Mouse (Mus musculus): ENCODE data around the gene Smco2. TPM values are rescaled to one million over a fixed set of nuclear protein-coding genes. Genes with fewer than 3 reads are reported as not detected.

Gene Smco2
- polyA plus RNA-seq, 1 experiment from 2014 or later = not detected

DNA sequence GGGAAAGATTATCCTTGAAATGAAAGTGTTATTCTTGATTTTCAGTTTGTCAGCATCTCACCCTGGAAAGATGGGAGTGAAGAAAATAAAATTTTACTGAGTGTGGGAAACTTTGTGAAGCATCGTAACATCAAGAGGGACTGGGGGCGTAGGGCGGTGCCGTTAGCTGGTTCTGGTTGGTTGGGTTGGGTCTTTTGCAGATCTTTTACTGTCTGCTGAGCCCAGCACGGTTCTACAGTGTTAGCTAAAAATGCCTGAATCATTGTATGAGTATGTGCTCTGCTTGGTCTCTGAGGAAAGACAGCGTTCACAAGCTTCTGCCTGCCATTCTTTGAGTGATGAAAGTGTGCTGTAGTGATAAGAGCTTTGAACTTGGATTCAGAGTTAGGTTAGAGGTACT is 24.5 kb downstream of the Smco2 start:
- Histone ChIP-seq H3K4me1 (ENCODE audit: control insufficient read depth, insufficient read depth, low read length) (no peaks in the 10 kb centered on the region), H3K4me3 (ENCODE audit: low read depth, low read length) (no peak overlapping the region), H3K4me2 (no peak overlapping the region), H3K27ac (ENCODE audit: low read depth, low read length) (no peak overlapping the region), H3K9me3 (ENCODE audit: control insufficient read depth, low read length) (peaks cover 4% of the 10 kb centered on the region; the same call in 1 of the 2 replicates), H3K27me3 (ENCODE audit: control insufficient read depth, insufficient read depth, low read length) (no peaks in the 10 kb centered on the region), H3K36me3 (ENCODE audit: control insufficient read depth, insufficient read depth, low read length) (no peaks in the 10 kb centered on the region), H3K9ac (ENCODE audit: low read length) (no peak overlapping the region)
- ATAC-seq (ENCODE audit: low FRiP score) = no peak
- peak; percentile 66 for DNase-seq (ENCODE audit: low spot score, missing footprints)
- 74% methylated on average over 6 of the region's 6 CpGs for WGBS

DNA sequence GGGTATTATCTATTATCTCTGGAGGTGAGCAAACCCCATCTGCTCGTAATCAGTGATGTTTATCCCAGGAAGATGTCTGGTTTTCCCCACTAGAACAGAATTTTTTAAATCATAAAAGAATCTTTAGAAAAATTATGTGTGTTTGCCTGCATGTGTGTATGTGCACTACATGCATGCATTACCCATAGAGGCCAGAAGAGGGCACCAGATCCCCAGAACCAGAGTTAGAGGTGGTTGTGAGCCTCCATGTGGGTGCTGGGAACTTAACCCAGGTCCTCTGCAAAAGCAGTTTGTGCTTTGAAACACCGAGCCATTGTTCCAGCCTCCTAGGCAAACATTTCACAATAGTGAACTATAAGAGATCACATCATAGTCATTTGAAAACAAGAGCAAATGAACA is 26.9 kb downstream of the Smco2 start:
- Histone ChIP-seq H3K4me2 (no peak overlapping the region), H3K9ac (ENCODE audit: low read length) (no peak overlapping the region), H3K27ac (ENCODE audit: low read depth, low read length) (no peak overlapping the region), H3K36me3 (ENCODE audit: control insufficient read depth, insufficient read depth, low read length) (no peaks in the 10 kb centered on the region), H3K4me1 (ENCODE audit: control insufficient read depth, insufficient read depth, low read length) (no peaks in the 10 kb centered on the region), H3K9me3 (ENCODE audit: control insufficient read depth, low read length) (peaks cover 4% of the 10 kb centered on the region; the same call in 1 of the 2 replicates), H3K4me3 (ENCODE audit: low read depth, low read length) (no peak overlapping the region), H3K27me3 (ENCODE audit: control insufficient read depth, insufficient read depth, low read length) (no peaks in the 10 kb centered on the region)
- 93% methylated on average over 2 of the region's 2 CpGs for WGBS
- DNase-seq (ENCODE audit: low spot score, missing footprints) = no peak
- ATAC-seq (ENCODE audit: low FRiP score) = no peak

DNA sequence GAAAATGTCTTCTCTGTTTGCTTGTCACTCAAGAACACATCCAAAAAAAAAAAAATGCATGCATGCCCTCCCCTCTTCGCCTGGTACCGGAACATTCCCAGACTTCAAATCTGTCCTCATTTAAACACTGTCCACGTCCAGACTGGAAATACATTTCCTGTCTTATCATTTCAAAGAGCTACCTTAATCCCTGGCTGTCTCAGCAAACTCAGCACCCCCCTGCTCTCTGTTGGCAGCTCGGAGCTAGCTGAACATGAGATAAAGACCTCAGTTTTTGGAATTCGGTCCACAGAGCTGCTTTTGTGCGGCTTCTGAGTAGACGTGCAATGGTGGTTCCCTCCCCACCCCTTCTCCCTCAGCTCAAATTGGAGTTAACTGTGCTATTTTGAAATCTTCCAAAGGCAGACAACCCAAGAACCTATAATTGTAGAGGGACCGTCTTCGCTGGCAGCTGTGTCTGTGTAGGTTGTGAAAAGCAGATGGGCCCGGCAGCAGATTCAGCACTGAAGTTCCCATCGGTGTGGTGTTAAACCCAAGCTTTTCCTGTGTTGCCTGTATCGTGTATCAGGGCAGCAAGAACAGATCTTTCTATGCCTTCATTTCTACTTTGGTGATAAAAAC is 27.6 kb downstream of the Smco2 start:
- Histone ChIP-seq H3K27me3 (ENCODE audit: control insufficient read depth, insufficient read depth, low read length) (no peaks in the 10 kb centered on the region), H3K36me3 (ENCODE audit: control insufficient read depth, insufficient read depth, low read length) (no peaks in the 10 kb centered on the region), H3K9me3 (ENCODE audit: control insufficient read depth, low read length) (peaks cover 4% of the 10 kb centered on the region; the same call in 1 of the 2 replicates), H3K4me2 (no peak overlapping the region), H3K4me3 (ENCODE audit: low read depth, low read length) (no peak overlapping the region), H3K9ac (ENCODE audit: low read length) (no peak overlapping the region), H3K4me1 (ENCODE audit: control insufficient read depth, insufficient read depth, low read length) (no peaks in the 10 kb centered on the region), H3K27ac (ENCODE audit: low read depth, low read length) (no peak overlapping the region)
- ATAC-seq (ENCODE audit: low FRiP score) (no peak), DNase-seq (ENCODE audit: low spot score, missing footprints) (peak; percentile 78)
- 92% methylated on average over 12 of the region's 12 CpGs for WGBS

DNA sequence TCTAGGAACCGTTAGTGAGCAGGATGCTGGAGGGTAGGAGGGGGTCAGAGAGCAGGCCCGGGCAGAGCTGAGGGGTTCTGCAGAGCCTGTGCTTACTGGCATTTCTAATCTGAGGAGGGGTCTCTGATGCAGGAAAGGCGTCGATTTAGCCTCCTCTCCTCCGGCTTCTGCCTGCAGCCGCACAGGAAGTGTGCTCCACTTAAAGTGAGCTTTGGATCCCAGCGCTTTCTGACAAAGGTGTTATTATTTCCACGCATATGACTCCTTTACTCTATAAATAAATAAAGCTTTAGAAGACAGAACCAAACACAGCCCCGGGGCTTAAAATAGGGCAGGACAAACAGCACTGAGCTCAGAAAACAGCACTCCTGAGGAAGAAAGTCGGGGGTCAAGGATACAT is 29.0 kb downstream of the Smco2 start:
- DNase-seq (ENCODE audit: low spot score, missing footprints) = peak; percentile 82

DNA sequence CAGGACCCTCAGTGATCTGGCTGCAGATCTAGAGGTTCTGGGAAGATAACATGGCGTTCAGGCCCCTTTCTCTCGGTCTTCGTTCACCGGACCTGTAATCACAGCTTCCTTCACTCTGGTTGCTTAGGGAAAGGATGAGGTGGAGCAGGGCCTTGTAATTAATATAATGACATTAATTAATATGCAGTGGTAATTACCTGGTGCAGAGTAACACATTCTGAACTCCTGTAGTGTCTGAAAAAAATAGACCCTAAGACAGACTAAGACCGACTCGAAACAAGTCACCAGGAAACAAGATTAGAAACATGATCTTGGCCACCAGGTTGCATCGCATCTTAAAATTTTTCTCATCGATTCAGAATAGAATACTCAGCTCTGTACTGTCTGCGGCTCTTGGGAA is 30.0 kb downstream of the Smco2 start:
- no peaks in the 10 kb centered on the region for H3K4me1 ChIP-seq (ENCODE audit: control insufficient read depth, insufficient read depth, low read length)
- ATAC-seq (ENCODE audit: low FRiP score) (no peak), DNase-seq (ENCODE audit: low spot score, missing footprints) (peak; percentile 31)
- H3K9ac ChIP-seq (ENCODE audit: low read length) = no peak overlapping the region
- H3K4me3 ChIP-seq (ENCODE audit: low read depth, low read length) = no peak overlapping the region
- H3K27ac ChIP-seq (ENCODE audit: low read depth, low read length) = no peak overlapping the region
- H3K27me3 ChIP-seq (ENCODE audit: control insufficient read depth, insufficient read depth, low read length) = no peaks in the 10 kb centered on the region
- H3K36me3 ChIP-seq (ENCODE audit: control insufficient read depth, insufficient read depth, low read length) = no peaks in the 10 kb centered on the region
- H3K9me3 ChIP-seq (ENCODE audit: control insufficient read depth, low read length) = peaks cover 4% of the 10 kb centered on the region; the same call in 1 of the 2 replicates
- 93% methylated on average over 9 of the region's 9 CpGs for WGBS
- H3K4me2 ChIP-seq = no peak overlapping the region

More for the DNA sequence above, 29.0 kb downstream of the Smco2 start:
- no peak overlapping the region for H3K4me3 ChIP-seq (ENCODE audit: low read depth, low read length)
- H3K9me3 ChIP-seq (ENCODE audit: control insufficient read depth, low read length) = peaks cover 4% of the 10 kb centered on the region; the same call in 1 of the 2 replicates
- H3K4me2 ChIP-seq = no peak overlapping the region
- no peaks in the 10 kb centered on the region for H3K36me3 ChIP-seq (ENCODE audit: control insufficient read depth, insufficient read depth, low read length)
- H3K4me1 ChIP-seq (ENCODE audit: control insufficient read depth, insufficient read depth, low read length) = no peaks in the 10 kb centered on the region
- no peak overlapping the region for H3K27ac ChIP-seq (ENCODE audit: low read depth, low read length)
- no peak overlapping the region for H3K9ac ChIP-seq (ENCODE audit: low read length)
- H3K27me3 ChIP-seq (ENCODE audit: control insufficient read depth, insufficient read depth, low read length) = no peaks in the 10 kb centered on the region
- ATAC-seq (ENCODE audit: low FRiP score) = no peak
- WGBS = 50% methylated on average over 10 of the region's 10 CpGs

DNA sequence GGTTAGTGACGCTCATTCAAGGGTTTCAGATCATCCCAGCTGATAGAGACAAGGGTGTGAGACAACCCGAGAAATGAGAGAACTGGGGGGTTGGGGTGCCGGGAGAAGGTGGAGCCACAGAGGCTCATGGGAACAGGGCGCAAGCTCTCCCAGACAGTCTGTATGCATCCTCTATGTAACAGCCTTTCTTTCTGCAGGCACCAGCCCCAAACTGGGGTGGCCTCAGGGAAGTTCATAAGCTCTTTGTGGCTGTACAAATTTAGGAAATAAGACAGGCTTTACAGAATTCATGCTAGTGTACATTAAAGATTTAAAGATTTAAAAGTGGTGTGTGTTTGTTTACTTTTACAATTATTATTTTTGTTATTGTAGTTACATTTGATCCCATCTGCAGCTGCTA is 30.4 kb downstream of the Smco2 start:
- H3K27me3 ChIP-seq (ENCODE audit: control insufficient read depth, insufficient read depth, low read length) = no peaks in the 10 kb centered on the region
- H3K4me3 ChIP-seq (ENCODE audit: low read depth, low read length) = no peak overlapping the region
- no peak overlapping the region for H3K9ac ChIP-seq (ENCODE audit: low read length)
- peak; percentile 54 for DNase-seq (ENCODE audit: low spot score, missing footprints)
- no peak for ATAC-seq (ENCODE audit: low FRiP score)
- H3K9me3 ChIP-seq (ENCODE audit: control insufficient read depth, low read length) = peaks cover 4% of the 10 kb centered on the region; the same call in 1 of the 2 replicates
- no peak overlapping the region for H3K27ac ChIP-seq (ENCODE audit: low read depth, low read length)
- H3K36me3 ChIP-seq (ENCODE audit: control insufficient read depth, insufficient read depth, low read length) = no peaks in the 10 kb centered on the region
- 79% methylated on average over 4 of the region's 4 CpGs for WGBS
- H3K4me2 ChIP-seq = no peak overlapping the region
- no peaks in the 10 kb centered on the region for H3K4me1 ChIP-seq (ENCODE audit: control insufficient read depth, insufficient read depth, low read length)

DNA sequence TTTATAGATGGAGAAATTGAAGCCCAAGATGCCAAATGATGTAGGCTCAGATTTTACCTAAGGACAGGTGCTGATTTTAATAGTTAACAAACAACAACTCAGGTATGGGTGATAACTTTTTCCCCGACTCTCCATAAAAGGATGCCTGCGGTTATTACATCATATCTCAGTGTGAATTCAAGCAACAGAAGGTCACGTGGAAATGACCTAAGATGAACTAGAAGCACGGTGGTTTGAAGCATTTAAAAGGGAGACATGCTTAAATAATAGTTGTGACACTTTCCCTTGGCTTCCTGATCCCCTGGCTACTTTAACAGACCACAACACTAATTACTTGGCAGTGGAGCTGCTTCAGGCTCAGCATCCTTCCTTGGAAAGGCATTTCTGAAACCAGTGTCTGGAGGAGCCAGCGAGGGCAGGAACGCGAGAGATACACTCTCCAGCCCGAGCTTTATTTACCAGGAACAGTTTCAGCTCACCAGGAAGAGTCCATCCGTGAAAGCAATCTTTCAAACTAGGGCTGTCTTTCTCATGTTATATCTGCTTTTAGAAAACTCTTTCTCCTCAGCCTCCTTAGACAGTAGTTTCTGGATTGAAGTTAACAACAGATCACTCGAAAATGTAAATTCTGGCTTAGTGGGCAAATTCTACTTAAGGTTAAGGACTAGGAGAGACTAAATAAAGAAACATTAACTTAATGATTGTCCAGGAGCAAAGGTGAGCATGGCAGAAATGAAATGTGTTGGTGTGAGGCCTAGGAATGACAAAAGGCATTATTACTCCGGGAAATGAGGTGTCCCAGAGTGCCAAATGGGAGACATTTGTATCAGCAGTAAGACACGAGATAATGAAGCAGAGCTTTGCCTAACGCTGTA is 32.2 kb downstream of the Smco2 start:
- no peaks in the 10 kb centered on the region for H3K4me1 ChIP-seq (ENCODE audit: control insufficient read depth, insufficient read depth, low read length)
- H3K4me2 ChIP-seq = no peak overlapping the region
- H3K36me3 ChIP-seq (ENCODE audit: control insufficient read depth, insufficient read depth, low read length) = no peaks in the 10 kb centered on the region
- H3K27me3 ChIP-seq (ENCODE audit: control insufficient read depth, insufficient read depth, low read length) = no peaks in the 10 kb centered on the region
- ATAC-seq (ENCODE audit: low FRiP score) = no peak
- no peak overlapping the region for H3K9ac ChIP-seq (ENCODE audit: low read length)
- WGBS = 72% methylated on average over 13 of the region's 13 CpGs
- H3K9me3 ChIP-seq (ENCODE audit: control insufficient read depth, low read length) = peaks cover under 1% of the 10 kb centered on the region; the same call in 1 of the 2 replicates
- H3K4me3 ChIP-seq (ENCODE audit: low read depth, low read length) = no peak overlapping the region
- DNase-seq (ENCODE audit: low spot score, missing footprints) = peak; percentile 77
- no peak overlapping the region for H3K27ac ChIP-seq (ENCODE audit: low read depth, low read length)

DNA sequence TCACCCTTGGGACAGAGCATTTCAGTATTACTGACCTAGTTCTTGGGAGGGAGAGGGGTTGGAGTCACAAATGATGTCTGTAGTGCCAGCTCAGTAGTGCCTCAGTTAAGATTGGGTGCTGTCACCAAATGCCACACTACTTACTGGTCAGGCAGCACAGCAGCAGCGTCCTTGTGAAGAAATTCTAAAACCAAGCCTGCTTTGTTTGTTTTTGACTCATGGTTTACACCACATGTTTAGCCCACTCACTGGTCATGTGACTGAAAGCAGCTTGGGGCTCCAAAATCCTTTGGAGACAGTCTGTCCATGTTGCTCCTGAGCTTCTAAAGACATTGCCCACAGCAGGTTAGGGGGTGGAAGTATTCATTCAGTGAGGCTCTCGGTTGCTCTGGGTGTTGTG is 33.5 kb downstream of the Smco2 start:
- no peaks in the 10 kb centered on the region for H3K36me3 ChIP-seq (ENCODE audit: control insufficient read depth, insufficient read depth, low read length)
- no peaks in the 10 kb centered on the region for H3K27me3 ChIP-seq (ENCODE audit: control insufficient read depth, insufficient read depth, low read length)
- no peak overlapping the region for H3K9ac ChIP-seq (ENCODE audit: low read length)
- peak; percentile 82 for DNase-seq (ENCODE audit: low spot score, missing footprints)
- H3K4me3 ChIP-seq (ENCODE audit: low read depth, low read length) = no peak overlapping the region
- WGBS = 59% methylated on average over 2 of the region's 2 CpGs
- no peak overlapping the region for H3K27ac ChIP-seq (ENCODE audit: low read depth, low read length)
- no peak for ATAC-seq (ENCODE audit: low FRiP score)
- H3K9me3 ChIP-seq (ENCODE audit: control insufficient read depth, low read length) = no peaks in the 10 kb centered on the region
- no peak overlapping the region for H3K4me2 ChIP-seq
- no peaks in the 10 kb centered on the region for H3K4me1 ChIP-seq (ENCODE audit: control insufficient read depth, insufficient read depth, low read length)

DNA sequence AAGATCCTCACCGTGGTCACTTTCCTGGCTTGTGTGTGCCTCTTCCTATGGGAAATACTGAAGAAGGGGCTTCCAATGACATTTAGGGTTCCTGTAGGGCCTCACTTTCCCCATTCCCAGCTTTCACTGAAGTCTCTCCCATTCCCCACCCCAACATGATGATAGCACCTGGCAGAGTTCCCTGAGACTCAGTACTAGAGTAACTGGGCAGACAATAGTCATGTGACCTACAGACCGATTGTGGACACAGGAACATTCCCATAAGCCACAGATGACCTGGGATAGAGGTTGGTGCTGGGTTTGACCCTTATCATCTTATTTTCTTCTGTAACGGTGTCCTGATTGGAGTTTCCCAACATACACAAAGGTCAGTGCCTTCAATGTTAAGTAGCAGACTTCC is 34.3 kb downstream of the Smco2 start:
- peak; percentile 70 for DNase-seq (ENCODE audit: low spot score, missing footprints)
- Histone ChIP-seq H3K9me3 (ENCODE audit: control insufficient read depth, low read length) (no peaks in the 10 kb centered on the region), H3K4me1 (ENCODE audit: control insufficient read depth, insufficient read depth, low read length) (peaks cover 3% of the 10 kb centered on the region; the same call in 1 of the 2 replicates), H3K27me3 (ENCODE audit: control insufficient read depth, insufficient read depth, low read length) (no peaks in the 10 kb centered on the region), H3K9ac (ENCODE audit: low read length) (no peak overlapping the region), H3K4me2 (no peak overlapping the region), H3K27ac (ENCODE audit: low read depth, low read length) (no peak overlapping the region), H3K36me3 (ENCODE audit: control insufficient read depth, insufficient read depth, low read length) (no peaks in the 10 kb centered on the region), H3K4me3 (ENCODE audit: low read depth, low read length) (no peak overlapping the region)
- ATAC-seq (ENCODE audit: low FRiP score) = no peak
- 83% methylated on average over 3 of the region's 3 CpGs for WGBS

All from midbrain, embryonic 11.5 days (tissue).